Mouse (Mus musculus) lung, postnatal 0 days (tissue): ENCODE measurements at regions not wholly inside any gene's neighbourhood (a gene's known extent, or its start where the extent isn't known, plus 50 kb on each side); places are given as distances from the start of the nearest gene placed in this dataset.

Source experiments
- CTCF ChIP-seq: IDR thresholded peaks from 2 replicates; pipeline ENCODE4 v1.5.1; 2016; ENCODE audit warnings: antibody characterized with exemption, mild to moderate bottlenecking
- EP300 ChIP-seq: IDR thresholded peaks from 2 replicates; pipeline ENCODE4 v1.6.1; 2016; ENCODE audit warnings: antibody characterized with exemption, mild to moderate bottlenecking, control low read depth

DNA sequence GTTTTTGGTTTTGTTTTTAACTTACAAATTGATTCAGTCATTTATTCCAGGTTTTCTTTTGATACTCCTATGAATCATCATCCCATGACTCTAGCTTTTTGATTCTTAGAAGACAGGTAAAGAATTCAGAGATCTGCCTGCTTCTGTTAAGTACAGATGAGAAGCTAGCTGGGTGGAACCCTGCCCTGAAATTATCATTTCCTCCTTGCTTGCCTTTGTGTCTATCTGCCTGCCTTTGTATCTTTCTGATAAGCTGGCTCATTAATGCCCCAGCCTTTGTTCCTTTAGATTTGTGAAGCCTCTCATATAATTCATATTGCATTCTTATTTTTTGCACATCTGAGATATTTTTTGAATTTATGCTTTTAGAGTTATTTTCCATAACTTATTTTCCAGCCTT is 167.6 kb upstream of the Gm49339 start:
- no peak for TF ChIP-seq CTCF
- TF ChIP-seq EP300 = no peak
